Mouse (Mus musculus) cerebellum, adult (tissue): ENCODE results near the gene Sec1.
"Not testable (repeated sequence)": the region's sequence is repeated elsewhere in the genome, so short reads cannot be mapped to it uniquely, and the experiment has no call there.

Experiments
- ATAC-seq: cut with Nextera tagmentation; 2 replicates; pipeline ENCODE4 v1.9.2; 2017; ENCODE audit warnings: mild to moderate bottlenecking, moderate library complexity, mixed read lengths; ENCODE audit not compliant: insufficient number of reproducible peaks, low FRiP score, low TSS enrichment

Sec1 gene

GRCm38 (mm10) chr7:45682144-45683126 is 11.8 kb downstream of the Sec1 start:
- ATAC-seq: peak; percentile 71; the same call in 1 of the 2 replicates

DNA sequence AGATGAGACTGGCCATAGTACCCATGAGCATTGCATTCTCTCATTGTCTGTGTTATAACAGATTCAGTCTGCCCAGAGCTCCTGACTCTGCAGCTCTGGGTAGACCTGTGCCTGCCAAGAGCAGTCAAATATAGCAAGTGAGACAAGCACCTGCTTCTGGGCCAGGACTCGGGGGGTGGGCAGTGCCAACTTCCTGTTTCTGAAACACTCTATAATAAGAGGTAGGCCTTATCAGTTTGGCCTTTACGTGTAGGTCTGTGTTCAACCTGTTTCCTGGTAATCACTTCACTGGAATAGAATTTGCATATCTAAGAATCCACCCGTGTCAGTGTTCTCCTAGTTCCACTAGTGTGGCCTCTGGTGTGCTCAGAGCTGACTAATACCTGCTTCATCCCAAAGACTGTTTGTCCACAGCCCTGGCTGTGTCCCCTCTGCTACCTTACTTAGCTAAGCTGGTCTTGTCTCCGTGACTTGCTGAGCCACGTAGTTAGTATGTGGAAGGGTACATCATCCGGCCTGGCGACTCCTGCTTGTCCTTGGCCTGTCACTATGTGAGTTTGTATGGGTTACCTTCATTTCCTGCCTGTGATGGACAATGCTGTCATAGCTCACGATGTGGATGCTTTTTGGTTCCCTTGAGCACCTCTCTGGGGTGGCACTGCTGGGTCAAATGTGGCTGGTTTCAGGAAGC is 13.0 kb downstream of the Sec1 start:
- ATAC-seq: no peak

DNA sequence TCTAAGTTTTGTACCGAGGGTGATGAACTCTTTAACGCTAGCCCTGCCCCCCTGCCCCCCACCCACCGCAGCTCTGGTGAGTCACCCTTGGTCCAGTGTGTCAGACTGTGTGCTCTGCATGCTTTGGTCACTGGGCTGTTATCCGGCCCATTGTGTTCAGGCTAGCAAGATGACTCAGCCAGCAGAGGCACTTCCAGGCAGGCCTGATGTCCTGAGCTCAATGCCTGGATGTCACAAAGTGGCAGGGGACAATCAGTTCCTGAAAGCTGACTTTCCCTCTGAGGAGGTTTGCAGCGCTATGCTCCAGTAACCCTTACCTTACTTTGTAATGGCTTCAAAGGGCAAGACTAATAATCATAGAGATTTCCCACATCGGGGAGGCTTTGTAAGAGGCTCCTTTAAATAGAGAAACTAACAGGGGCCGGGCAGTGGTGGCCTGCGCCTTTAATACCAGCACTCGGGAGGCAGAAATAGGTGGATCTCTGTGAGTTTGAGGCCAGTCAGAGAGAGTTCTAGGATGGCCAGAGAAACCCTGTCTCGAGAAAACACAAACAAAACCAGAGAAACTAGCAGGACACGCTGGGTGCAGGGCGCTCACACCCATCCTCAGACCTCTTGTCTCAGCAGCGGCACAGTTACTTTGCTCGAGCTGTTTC is 14.1 kb downstream of the Sec1 start:
- ATAC-seq: no peak

DNA sequence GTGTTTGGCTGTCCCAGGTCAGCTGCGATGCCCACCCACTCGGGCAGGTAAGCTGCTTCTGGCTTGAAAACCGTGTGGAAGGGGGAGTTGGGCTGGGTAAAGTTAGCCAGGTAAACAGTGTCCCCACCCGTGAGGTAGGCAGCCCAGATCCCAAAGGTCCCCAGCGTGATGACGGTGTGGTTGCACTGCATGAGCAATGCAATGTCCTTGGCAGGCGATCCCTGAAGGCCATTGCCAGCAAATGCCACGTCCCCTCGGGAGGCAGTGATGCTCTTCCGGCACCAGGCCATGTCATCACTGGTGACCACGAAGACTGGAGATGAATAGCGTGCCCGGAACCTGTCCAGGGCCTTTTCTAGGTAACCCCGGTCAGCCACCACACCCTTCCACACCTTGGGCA is 15.7 kb downstream of the Sec1 start:
- no peak for ATAC-seq

GRCm38 (mm10) chr7:45677627-45678295 is 16.4 kb downstream of the Sec1 start:
- ATAC-seq: no peak

DNA sequence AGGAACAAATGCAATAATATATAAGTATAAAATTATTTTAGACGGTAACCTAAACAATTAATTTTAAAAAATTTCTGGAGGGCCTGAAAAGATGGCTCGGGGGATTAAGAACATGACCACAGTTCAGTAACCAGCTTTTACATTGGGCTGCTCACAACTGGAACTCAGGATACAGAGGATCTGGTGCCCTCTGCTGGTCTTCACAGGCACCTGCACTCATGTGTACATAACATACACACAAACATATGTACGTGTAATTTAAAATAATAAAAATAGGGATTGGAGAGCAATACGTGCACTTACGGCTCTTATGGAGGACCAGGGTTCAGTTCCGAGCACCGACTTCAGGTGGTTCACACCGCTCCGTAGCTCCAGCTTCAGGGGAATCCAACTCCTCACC is 25.3 kb downstream of the Sec1 start:
- ATAC-seq: no peak

DNA sequence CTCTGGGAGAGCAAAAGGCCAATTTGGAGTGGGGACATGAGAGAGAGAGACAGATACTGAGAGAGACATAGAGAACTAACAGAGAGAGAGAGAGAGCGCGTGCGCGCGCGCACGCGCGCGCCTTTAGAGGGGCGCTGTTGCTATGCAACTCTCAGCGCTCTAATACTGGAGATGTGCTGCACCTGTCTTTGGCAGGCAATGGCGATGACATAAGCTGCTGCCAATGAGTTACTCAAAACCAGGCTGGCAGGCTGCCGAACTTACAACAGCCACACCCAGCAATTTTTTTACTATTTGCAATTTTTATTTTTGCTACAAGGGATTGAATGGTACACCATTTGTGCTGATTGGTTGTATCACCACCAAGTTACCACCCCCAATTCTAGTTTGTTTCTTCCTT is 26.4 kb downstream of the Sec1 start:
- ATAC-seq: no peak

DNA sequence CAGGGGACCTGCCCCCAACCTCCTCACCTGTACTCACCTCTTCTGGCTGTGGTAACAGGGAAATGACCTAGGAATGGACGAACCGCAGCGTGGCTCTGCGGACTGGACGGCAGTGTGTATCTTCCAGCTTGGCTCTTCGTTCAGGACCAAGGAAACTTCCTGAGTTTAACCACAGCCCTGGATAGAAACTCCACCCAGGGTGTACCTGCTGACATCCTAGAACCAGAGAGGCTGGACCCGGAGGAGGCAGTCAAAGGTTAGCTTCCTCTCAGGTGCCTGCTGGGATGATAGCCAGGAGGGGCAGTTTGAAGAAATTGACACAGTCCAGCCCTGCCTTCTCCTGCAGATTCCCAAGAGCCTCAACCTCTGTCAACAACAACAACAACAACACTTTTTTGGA is 28.0 kb downstream of the Sec1 start, which contains the start of gene Fut2:
Gene Fut2, minus strand, starts transcription at position 234 of the 400 bp plus-strand sequence.
- no peak for ATAC-seq

GRCm38 (mm10) chr7:45665303-45666138 is 28.7 kb downstream of the Sec1 start:
- no peak for ATAC-seq

DNA sequence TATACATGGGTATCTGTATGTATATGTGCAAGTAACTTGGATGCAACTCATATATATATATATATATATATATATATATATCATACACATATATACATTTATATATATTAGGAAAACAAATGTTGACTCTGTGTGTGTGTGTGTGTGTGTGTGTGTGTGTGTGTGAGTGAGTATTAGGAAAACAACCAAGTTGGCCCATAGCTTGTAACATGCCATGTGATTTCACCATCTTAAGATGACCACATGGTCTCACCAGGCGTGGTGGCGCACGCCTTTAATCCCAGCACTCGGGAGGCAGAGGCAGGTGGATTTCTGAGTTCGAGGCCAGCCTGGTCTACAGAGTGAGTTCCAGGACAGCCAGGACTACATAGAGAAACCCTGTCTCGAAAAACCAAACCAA is 32.5 kb downstream of the Sec1 start:
- not testable (repeated sequence) for ATAC-seq

GRCm38 (mm10) chr7:45660746-45661478 is 33.3 kb downstream of the Sec1 start:
- no peak for ATAC-seq

- ATAC-seq: no peak
Observed at GRCm38 (mm10) chr7:45654424-45655047, 39.7 kb downstream of the Sec1 start.

DNA sequence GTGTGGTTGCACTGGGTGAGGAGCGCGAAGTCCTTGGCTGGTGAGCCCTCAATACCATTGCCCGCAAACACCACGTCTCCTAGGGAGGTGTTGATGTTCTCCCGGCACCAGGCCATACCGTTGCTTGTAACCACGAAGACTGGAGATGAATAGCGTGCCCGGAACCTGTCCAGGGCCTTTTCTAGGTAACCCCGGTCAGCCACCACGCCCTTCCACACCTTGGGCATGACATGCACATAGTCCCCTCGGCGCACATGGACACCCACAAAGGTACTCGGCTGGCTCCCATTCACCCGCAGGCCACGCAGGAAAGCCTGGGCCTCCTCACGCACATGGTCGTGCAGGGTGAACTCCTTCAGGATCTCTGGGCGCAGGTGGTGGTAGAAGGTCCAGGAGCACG is 43.7 kb downstream of the Sec1 start:
- not testable (repeated sequence) for ATAC-seq

DNA sequence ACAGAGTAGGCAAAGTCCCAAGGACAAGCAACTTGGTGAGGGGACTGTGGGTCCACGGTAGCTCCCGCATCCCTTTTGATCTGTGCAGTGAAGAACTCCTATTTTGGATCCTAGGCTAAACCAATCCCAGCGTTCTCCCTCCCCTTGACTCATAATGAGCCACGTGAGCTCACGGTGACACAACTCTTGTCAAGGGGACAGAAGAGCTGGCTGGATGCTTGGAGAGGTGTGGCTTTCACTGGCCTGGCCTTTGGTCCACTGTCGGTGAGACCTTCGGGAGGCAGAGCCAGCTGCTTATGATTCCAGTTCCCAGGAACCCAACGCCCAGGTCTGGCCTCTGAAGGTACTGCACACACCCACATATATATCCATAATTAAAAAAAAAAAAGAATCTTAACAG is 44.9 kb downstream of the Sec1 start:
- no peak for ATAC-seq

DNA sequence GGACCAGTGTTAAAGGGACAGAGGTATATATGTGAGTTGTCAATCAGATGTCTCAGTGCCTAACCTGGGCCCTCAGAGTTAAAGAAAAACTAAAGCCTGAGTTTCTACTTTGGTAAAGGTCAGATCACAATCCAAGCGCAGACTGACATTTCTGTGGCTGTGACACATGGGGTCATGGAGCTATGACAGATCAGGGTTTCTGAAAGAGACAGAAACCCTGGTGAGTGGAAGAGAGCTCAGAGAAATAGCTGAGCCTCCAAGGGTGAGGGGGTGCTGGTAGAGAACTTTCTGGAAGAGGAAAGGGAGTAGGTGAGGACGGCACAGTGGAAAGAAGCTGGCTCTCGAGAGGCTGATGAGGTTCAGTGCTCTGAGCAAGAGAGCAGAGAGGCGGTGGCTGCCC is 47.5 kb downstream of the Sec1 start:
- no peak for ATAC-seq

DNA sequence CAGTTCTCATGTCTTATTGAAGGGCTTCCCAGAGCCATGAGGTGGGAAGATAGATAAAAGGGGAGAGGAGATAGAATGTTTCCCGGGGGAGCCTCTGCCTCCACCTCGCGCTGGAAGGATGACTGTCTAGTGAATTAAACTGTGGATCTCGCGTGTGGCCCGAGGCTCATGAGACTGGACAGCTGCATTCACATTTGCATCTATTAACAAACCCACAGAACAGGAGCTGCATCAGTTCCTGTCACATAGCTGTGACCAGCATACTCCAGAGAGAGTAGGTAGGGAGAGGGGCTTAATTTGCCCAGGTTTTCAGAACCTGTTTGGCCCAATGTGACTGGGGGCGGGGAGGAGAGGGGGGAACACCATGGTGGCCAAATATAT is 48.6 kb downstream of the Sec1 start:
- no peak for ATAC-seq

GRCm38 (mm10) chr7:45644872-45645590 is 49.2 kb downstream of the Sec1 start:
- ATAC-seq: no peak

DNA sequence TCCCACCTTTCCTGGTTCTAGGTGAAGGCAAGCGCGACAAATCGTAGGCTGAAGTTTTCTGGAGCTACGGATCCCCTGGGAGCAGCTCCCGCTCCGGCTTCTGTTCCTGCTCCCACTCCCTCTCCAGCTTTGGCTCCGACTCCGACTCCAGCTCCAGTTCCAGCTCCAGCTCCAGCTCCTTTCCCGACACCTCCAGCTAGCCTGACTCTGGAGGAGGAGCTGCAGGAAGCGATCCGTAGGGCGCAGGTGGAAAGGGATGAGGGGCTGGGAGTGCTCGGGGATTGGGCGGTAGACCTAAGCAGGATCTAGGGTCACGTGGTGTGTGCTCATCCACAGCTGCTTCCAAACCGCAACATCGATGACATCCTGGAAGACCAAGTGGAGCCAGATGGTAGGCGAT is 50.0 kb downstream of the Sec1 start:
- ATAC-seq: no peak
